Mouse (Mus musculus) CH12.LX (cell line): ENCODE data around the gene Tnfaip8l2. TPM values are rescaled to one million over a fixed set of nuclear protein-coding genes. Genes with fewer than 3 reads are reported as not detected.

Experiments used
- DNase-seq: peaks from one replicate; pipeline ENCODE4 v3.0.0-alpha.2; 2013; ENCODE audit errors: extremely low read depth
- H3K27ac ChIP-seq: 2 replicates; pipeline ENCODE4 v1.5.1; 2012; ENCODE audit warnings: low read depth, mild to moderate bottlenecking, control low read depth, moderate library complexity; ENCODE audit not compliant: insufficient read depth
- H3K27me3 ChIP-seq: replicated peaks from 2 replicates; pipeline ENCODE3; 2012; ENCODE audit warnings: inconsistent platforms
- H3K36me3 ChIP-seq, 2 experiments: replicated peaks in 1 of 2; 2 replicates each; pipeline versions ENCODE3 to v1.6.1; 2012; ENCODE audit warnings: inconsistent platforms in 1 of 2, low read length in 1 of 2, mild to moderate bottlenecking in 1 of 2, mixed read lengths in 1 of 2, moderate library complexity in 1 of 2; ENCODE audit not compliant: control insufficient read depth in 1 of 2, insufficient read depth in 1 of 2
- H3K4me1 ChIP-seq, 2 experiments: 2 replicates each; pipeline ENCODE4 v1.6.1; 2012; ENCODE audit warnings: inconsistent platforms in 1 of 2, moderate library complexity in 1 of 2; ENCODE audit not compliant: insufficient read depth in 2 of 2, control insufficient read depth in 1 of 2
- H3K4me2 ChIP-seq: 2 replicates; pipeline ENCODE4 v1.6.1; 2012; ENCODE audit warnings: low read depth, mild to moderate bottlenecking, control low read depth; ENCODE audit not compliant: poor library complexity, insufficient read depth, severe bottlenecking
- H3K4me3 ChIP-seq, 3 experiments: fragments of 150-350 bp in 1 of 3; sonication (generic) in 1 of 3; replicated peaks in 1 of 3; 2 replicates each; pipeline versions ENCODE3 to v1.5.1; 2011 to 2012; ENCODE audit warnings: low read depth in 2 of 3, low read length in 2 of 3, mild to moderate bottlenecking in 2 of 3, moderate library complexity in 2 of 3, control low read depth in 1 of 3, improper control_type of control experiment in 1 of 3, inconsistent platforms in 1 of 3, mixed read lengths in 1 of 3; ENCODE audit not compliant: poor library complexity in 1 of 3
- H3K79me2 ChIP-seq: replicated peaks from 2 replicates; pipeline ENCODE4 v1.6.1; 2012; ENCODE audit warnings: mild to moderate bottlenecking, moderate library complexity; ENCODE audit not compliant: control insufficient read depth, poor library complexity, insufficient read depth, severe bottlenecking; ENCODE audit errors: extremely low read depth
- H3K9ac ChIP-seq: 2 replicates; pipeline ENCODE4 v1.6.1; 2012; ENCODE audit warnings: low read depth, mild to moderate bottlenecking, control low read depth, moderate library complexity; ENCODE audit not compliant: insufficient read depth
- H3K9me3 ChIP-seq: replicated peaks from 2 replicates; pipeline ENCODE3; 2012; ENCODE audit warnings: low read length, inconsistent platforms, mixed read lengths
- BHLHE40 ChIP-seq: IDR thresholded peaks from 2 replicates; pipeline ENCODE4 v1.6.1; 2011; ENCODE audit warnings: mild to moderate bottlenecking, low read depth, low read length, improper control_type of control experiment
- CHD1 ChIP-seq: IDR thresholded peaks from 2 replicates; pipeline ENCODE4 v1.6.1; 2012; ENCODE audit warnings: low read depth, low read length, improper control_type of control experiment, inconsistent platforms
- CTCF ChIP-seq, 2 experiments: IDR thresholded peaks in 1 of 2; conservative IDR thresholded peaks in 1 of 2; 2 replicates each; pipeline ENCODE4 v1.5.1; 2011 to 2012; ENCODE audit warnings: low read depth in 2 of 2, low read length in 2 of 2, improper control_type of control experiment in 1 of 2, inconsistent platforms in 1 of 2, mild to moderate bottlenecking in 1 of 2, moderate library complexity in 1 of 2
- ELF1 ChIP-seq: IDR thresholded peaks from 2 replicates; pipeline ENCODE4 v1.6.1; 2014; ENCODE audit warnings: low read depth, mild to moderate bottlenecking, inconsistent platforms, low read length, improper control_type of control experiment
- ETS1 ChIP-seq: conservative IDR thresholded peaks from 2 replicates; pipeline ENCODE4 v1.6.1; 2012; ENCODE audit warnings: low read depth, mild to moderate bottlenecking, inconsistent platforms, low read length, improper control_type of control experiment, moderate library complexity
- JUN ChIP-seq: IDR thresholded peaks from 2 replicates; pipeline ENCODE4 v1.6.1; 2011; ENCODE audit warnings: low read depth, mild to moderate bottlenecking, low read length, improper control_type of control experiment, moderate library complexity; ENCODE audit not compliant: insufficient read depth
- KAT2A ChIP-seq: IDR thresholded peaks from 2 replicates; pipeline ENCODE4 v1.6.1; 2012; ENCODE audit warnings: low read length, improper control_type of control experiment, inconsistent platforms; ENCODE audit not compliant: insufficient replicate concordance
- MAFK ChIP-seq: IDR thresholded peaks from 2 replicates; pipeline ENCODE4 v1.6.1; 2011; ENCODE audit warnings: low read length, improper control_type of control experiment; ENCODE audit not compliant: insufficient replicate concordance
- MAZ ChIP-seq: IDR thresholded peaks from 2 replicates; pipeline ENCODE4 v1.6.1; 2012; ENCODE audit warnings: low read depth, mild to moderate bottlenecking, inconsistent platforms, low read length, improper control_type of control experiment, moderate library complexity
- MXI1 ChIP-seq: IDR thresholded peaks from 2 replicates; pipeline ENCODE4 v1.6.1; 2011; ENCODE audit warnings: mild to moderate bottlenecking, low read depth, low read length, improper control_type of control experiment
- MYC ChIP-seq: IDR thresholded peaks from 2 replicates; pipeline ENCODE4 v1.6.1; 2011; ENCODE audit warnings: low read depth, mild to moderate bottlenecking, improper control_type of control experiment, low read length
- NELFE ChIP-seq: IDR thresholded peaks from 2 replicates; pipeline ENCODE4 v1.6.1; 2011; ENCODE audit warnings: low read depth, low read length, improper control_type of control experiment
- PAX5 ChIP-seq: IDR thresholded peaks from 2 replicates; pipeline ENCODE4 v1.6.1; 2012; ENCODE audit warnings: low read length, inconsistent platforms, mixed read lengths
- POLR2A ChIP-seq: IDR thresholded peaks from 2 replicates; pipeline ENCODE4 v1.6.1; 2011; ENCODE audit warnings: low read depth, mild to moderate bottlenecking, improper control_type of control experiment, low read length
- POLR2AphosphoS2 ChIP-seq: IDR thresholded peaks from 2 replicates; pipeline ENCODE4 v1.6.1; 2011; ENCODE audit warnings: low read depth, low read length, improper control_type of control experiment
- RAD21 ChIP-seq: IDR thresholded peaks from 2 replicates; pipeline ENCODE4 v1.6.1; 2011; ENCODE audit warnings: low read depth, mild to moderate bottlenecking, low read length, improper control_type of control experiment, moderate library complexity
- RCOR1 ChIP-seq: conservative IDR thresholded peaks from 2 replicates; pipeline ENCODE4 v1.6.1; 2012; ENCODE audit warnings: low read depth, mild to moderate bottlenecking, inconsistent platforms, low read length, improper control_type of control experiment
- SIN3A ChIP-seq: IDR thresholded peaks from 2 replicates; pipeline ENCODE4 v1.6.1; 2012; ENCODE audit warnings: low read length, improper control_type of control experiment, inconsistent platforms
- SMC3 ChIP-seq: IDR thresholded peaks from 2 replicates; pipeline ENCODE4 v1.6.1; 2011; ENCODE audit warnings: low read depth, low read length, improper control_type of control experiment
- TBP ChIP-seq: conservative IDR thresholded peaks from 2 replicates; pipeline ENCODE4 v1.6.1; 2011; ENCODE audit warnings: low read depth, low read length, improper control_type of control experiment
- USF2 ChIP-seq: conservative IDR thresholded peaks from 2 replicates; pipeline ENCODE4 v1.6.1; 2011; ENCODE audit warnings: low read depth, low read length, improper control_type of control experiment
- ZC3H11A ChIP-seq: IDR thresholded peaks from 2 replicates; pipeline ENCODE4 v1.6.1; 2012; ENCODE audit warnings: low read depth, mild to moderate bottlenecking, inconsistent platforms, low read length, improper control_type of control experiment
- ZKSCAN1 ChIP-seq: IDR thresholded peaks from 2 replicates; pipeline ENCODE4 v1.6.1; 2012; ENCODE audit warnings: low read depth, inconsistent platforms, low read length, improper control_type of control experiment, borderline replicate concordance
- ZMIZ1 ChIP-seq: IDR thresholded peaks from 2 replicates; pipeline ENCODE4 v1.6.1; 2012; ENCODE audit warnings: low read depth, mild to moderate bottlenecking, inconsistent platforms, low read length, improper control_type of control experiment
- ZNF384 ChIP-seq: IDR thresholded peaks from 2 replicates; pipeline ENCODE4 v1.6.1; 2012; ENCODE audit warnings: low read depth, low read length, improper control_type of control experiment, inconsistent platforms
- dilution Hi-C: fragments of 300-500 bp; cut with MboI; formaldehyde crosslinking; loops from 2 replicates; pipeline ENCODE4 v1.14.3; 2020; ENCODE audit warnings: low sequenced_read_pairs; ENCODE audit not compliant: extremely low pct_unique_long_range_greater_than_20kb, extremely low pct_ligation_motif_present
- in situ Hi-C: fragments of 300-500 bp; cut with MboI; formaldehyde crosslinking; loops from 3 replicates; pipeline ENCODE4 v1.14.3; 2019; ENCODE audit warnings: low sequenced_read_pairs, low pct_ligation_motif_present, low pct_unique_long_range_greater_than_20kb, mixed read lengths
- polyA plus RNA-seq: library from polyadenylated mRNA; unstranded; fragments of >175 nt; gene quantifications from 2 replicates; pipeline ENCODE4 v1.2.1, GENCODE M21; 2012; ENCODE audit warnings: low read depth; ENCODE audit not compliant: insufficient read length
- total RNA-seq, 2 experiments: library from RNA; depleted of rRNA; stranded (reverse); fragments of 300-350 nt in 1 of 2; fragments of >200 nt in 1 of 2; gene quantifications; 2 replicates each; pipeline ENCODE4 v1.2.3; 2012 to 2014

The Tnfaip8l2 gene
- total and polyA plus RNA-seq, 3 experiments: 18.2 to 28.2 (median 26.2) TPM

- Histone ChIP-seq H3K4me2 (no peak overlapping the region), H3K79me2 (no peaks in the 10 kb centered on the region), H3K4me1 (peaks cover 0 to 3% of the 10 kb centered on the region in 2 experiments; a peak in 1 of 4 replicates), H3K36me3 (no peaks in the 10 kb centered on the region), H3K4me3 (no peak overlapping the region), H3K27me3 (peaks cover 46% of the 10 kb centered on the region), H3K27ac (no peak overlapping the region), H3K9ac (no peak overlapping the region), H3K9me3 (peaks cover 8% of the 10 kb centered on the region)
- TF ChIP-seq SMC3: no peak
- no peak for TF ChIP-seq POLR2AphosphoS2
- no peak for TF ChIP-seq TBP
- no peak for TF ChIP-seq MAZ
- TF ChIP-seq CHD1: no peak
- no peak for TF ChIP-seq MXI1
- no peak for TF ChIP-seq USF2
- TF ChIP-seq PAX5: no peak
- TF ChIP-seq RAD21: no peak
- no peak for TF ChIP-seq POLR2A
- TF ChIP-seq CTCF (conservative IDR thresholded peaks at IDR 0.05 in 1 of 2, IDR thresholded peaks at IDR 0.05 in 1 of 2; ENCODE audit: low read depth in 2 of 2, low read length in 2 of 2): no peak
- TF ChIP-seq KAT2A: no peak
- no peak for DNase-seq
- in situ Hi-C loops (no loop called here), dilution Hi-C loops (no loop called here)
Observed at GRCm38 (mm10) chr3:95169996-95170395, 27.8 kb upstream of the Tnfaip8l2 start.

- Histone ChIP-seq H3K27ac (no peak overlapping the region), H3K36me3 (no peaks in the 10 kb centered on the region)
- dilution Hi-C loops: no loop called here
- TF ChIP-seq BHLHE40: no peak
- TF ChIP-seq ETS1: no peak
- no peak for TF ChIP-seq SMC3
- no peak for TF ChIP-seq ZNF384
- TF ChIP-seq ZMIZ1: no peak
- no peak for TF ChIP-seq NELFE
- no peak for TF ChIP-seq CTCF (conservative IDR thresholded peaks at IDR 0.05 in 1 of 2, IDR thresholded peaks at IDR 0.05 in 1 of 2; ENCODE audit: low read depth in 2 of 2, low read length in 2 of 2)
- no peak for TF ChIP-seq RCOR1
- no peak for TF ChIP-seq MAFK
- no peak for TF ChIP-seq MXI1
- no peak for TF ChIP-seq SIN3A
- no peak for TF ChIP-seq ZKSCAN1
- TF ChIP-seq RAD21: no peak
- no peak for TF ChIP-seq ZC3H11A
- TF ChIP-seq JUN: no peak
- TF ChIP-seq MYC: no peak
- no peak for TF ChIP-seq CHD1
- no peak for TF ChIP-seq ELF1
- TF ChIP-seq, all 38 proteins: peak for 0
- Histone ChIP-seq H3K9ac (no peak overlapping the region), H3K9me3 (no peaks in the 10 kb centered on the region), H3K4me1 (peaks cover 3 to 13% of the 10 kb centered on the region in 2 experiments; a peak in 2 of 4 replicates), H3K79me2 (no peaks in the 10 kb centered on the region), H3K27me3 (peaks cover 80% of the 10 kb centered on the region), H3K4me3 (no peak overlapping the region), H3K4me2 (no peak overlapping the region)
- in situ Hi-C loops: no loop called here
- no peak for DNase-seq
Observed at GRCm38 (mm10) chr3:95164840-95165239, 22.7 kb upstream of the Tnfaip8l2 start.
